Mouse (Mus musculus): ENCODE measurements around the gene Ttyh3.

The Ttyh3 gene

GRCm38 (mm10) chr5:140652587-140652986 is 3.8 kb upstream of the Ttyh3 start:
- DNase-seq (ENCODE audit: low read depth, low spot score): no peak

GRCm38 (mm10) chr5:140651231-140651630 is 2.4 kb upstream of the Ttyh3 start:
- DNase-seq (ENCODE audit: low read depth, low spot score): no peak

GRCm38 (mm10) chr5:140649881-140650414 is 1.1 kb upstream of the Ttyh3 start:
- no peak for DNase-seq (ENCODE audit: low read depth, low spot score)

- DNase-seq (ENCODE audit: low read depth, low spot score): peak; percentile 84
These were observed 353 bp upstream of the Ttyh3 start for GRCm38 (mm10) chr5:140649101-140649667.

- DNase-seq (ENCODE audit: low read depth, low spot score): no peak
These were observed 861 bp downstream of the Ttyh3 start for GRCm38 (mm10) chr5:140647821-140648518.

- DNase-seq (ENCODE audit: low read depth, low spot score): no peak
These were observed 1.6 kb downstream of the Ttyh3 start for GRCm38 (mm10) chr5:140647031-140647760.

- no peak for DNase-seq (ENCODE audit: low read depth, low spot score)
These were observed 2.7 kb downstream of the Ttyh3 start for GRCm38 (mm10) chr5:140646171-140646570.

- no peak for DNase-seq (ENCODE audit: low read depth, low spot score)
These were observed 3.4 kb downstream of the Ttyh3 start for GRCm38 (mm10) chr5:140645454-140645853.

GRCm38 (mm10) chr5:140644702-140645201 is 4.1 kb downstream of the Ttyh3 start:
- no peak for DNase-seq (ENCODE audit: low read depth, low spot score)

- no peak for DNase-seq (ENCODE audit: low read depth, low spot score)
These were observed 4.6 kb downstream of the Ttyh3 start for GRCm38 (mm10) chr5:140644263-140644662.

GRCm38 (mm10) chr5:140642076-140642475 is 6.8 kb downstream of the Ttyh3 start:
- no peak for DNase-seq (ENCODE audit: low read depth, low spot score)

- DNase-seq (ENCODE audit: low read depth, low spot score): no peak
These were observed 7.4 kb downstream of the Ttyh3 start for GRCm38 (mm10) chr5:140641254-140641928.

- no peak for DNase-seq (ENCODE audit: low read depth, low spot score)
These were observed 8.0 kb downstream of the Ttyh3 start for GRCm38 (mm10) chr5:140640812-140641211.

GRCm38 (mm10) chr5:140639871-140640270 is 9.0 kb downstream of the Ttyh3 start:
- DNase-seq (ENCODE audit: low read depth, low spot score): no peak

GRCm38 (mm10) chr5:140639312-140639711 is 9.5 kb downstream of the Ttyh3 start:
- DNase-seq (ENCODE audit: low read depth, low spot score): no peak

GRCm38 (mm10) chr5:140638484-140638883 is 10.3 kb downstream of the Ttyh3 start:
- no peak for DNase-seq (ENCODE audit: low read depth, low spot score)

GRCm38 (mm10) chr5:140637989-140638388 is 10.8 kb downstream of the Ttyh3 start:
- DNase-seq (ENCODE audit: low read depth, low spot score): no peak

GRCm38 (mm10) chr5:140637058-140637410 is 11.8 kb downstream of the Ttyh3 start:
- DNase-seq (ENCODE audit: low read depth, low spot score): no peak

- no peak for DNase-seq (ENCODE audit: low read depth, low spot score)
These were observed 12.3 kb downstream of the Ttyh3 start for GRCm38 (mm10) chr5:140636316-140637057.

- no peak for DNase-seq (ENCODE audit: low read depth, low spot score)
These were observed 13.8 kb downstream of the Ttyh3 start for GRCm38 (mm10) chr5:140634798-140635722.

Measured in retina, adult 2 months (tissue).